Mouse (Mus musculus) liver, embryonic 14.5 days (tissue): ENCODE results near the gene Samhd1. TPM values are rescaled to one million over a fixed set of nuclear protein-coding genes. Genes with fewer than 3 reads are reported as not detected.

ENCODE experiments used
- ATAC-seq: fragments of 200-750 bp; cut with Nextera tagmentation; 2 replicates; pipeline ENCODE4 v1.8.0; 2017; ENCODE audit warnings: moderate number of reproducible peaks, mild to moderate bottlenecking, moderate library complexity; ENCODE audit not compliant: insufficient read depth
- DNase-seq, 3 experiments: peaks; one replicate each; pipeline ENCODE4 v3.0.0-alpha.2; 2012 to 2013; ENCODE audit warnings: low read depth in 3 of 3, low spot score in 3 of 3
- H3K27ac ChIP-seq: fragments of 300-500 bp; sonication (generic); 2 replicates; pipeline ENCODE4 v1.5.1; 2014; ENCODE audit warnings: moderate library complexity, mild to moderate bottlenecking, control low read depth, inconsistent platforms
- H3K27me3 ChIP-seq: fragments of 300-500 bp; sonication (generic); 2 replicates; pipeline ENCODE4 v1.6.1; 2014; ENCODE audit warnings: mild to moderate bottlenecking, low read length, moderate library complexity; ENCODE audit not compliant: control insufficient read depth, insufficient read depth
- H3K36me3 ChIP-seq: fragments of 300-500 bp; sonication (generic); replicated peaks from 2 replicates; pipeline ENCODE4 v1.6.1; 2014; ENCODE audit warnings: low read depth; ENCODE audit not compliant: control insufficient read depth, insufficient read depth
- H3K4me1 ChIP-seq, 2 experiments: fragments of 200-500 bp in 1 of 2; fragments of 300-500 bp in 1 of 2; sonication (generic) in 1 of 2; replicated peaks; 2 replicates each; pipeline ENCODE4 v1.6.1; 2012 to 2014; ENCODE audit warnings: antibody characterized with exemption in 1 of 2, inconsistent platforms in 1 of 2, low read length in 1 of 2; ENCODE audit not compliant: control insufficient read depth in 2 of 2, insufficient read depth in 2 of 2
- H3K4me2 ChIP-seq: fragments of 300-500 bp; sonication (generic); 2 replicates; pipeline ENCODE4 v1.6.1; 2014; ENCODE audit warnings: low read depth, mild to moderate bottlenecking, control low read depth, moderate library complexity
- H3K4me3 ChIP-seq, 2 experiments: fragments of 200-500 bp in 1 of 2; fragments of 300-500 bp in 1 of 2; sonication (generic) in 1 of 2; 2 replicates each; pipeline ENCODE4 v1.5.1; 2012 to 2014; ENCODE audit warnings: low read depth in 2 of 2, low read length in 2 of 2, mild to moderate bottlenecking in 2 of 2, control low read depth in 1 of 2, inconsistent platforms in 1 of 2, moderate library complexity in 1 of 2; ENCODE audit not compliant: insufficient read depth in 1 of 2
- H3K9ac ChIP-seq: fragments of 300-500 bp; sonication (generic); replicated peaks from 2 replicates; pipeline ENCODE4 v1.6.1; 2014; ENCODE audit warnings: mild to moderate bottlenecking, control low read depth, moderate library complexity
- H3K9me3 ChIP-seq: fragments of 300-500 bp; sonication (generic); 2 replicates; pipeline ENCODE4 v1.6.1; 2016; ENCODE audit warnings: low read length, mixed read lengths; ENCODE audit not compliant: control insufficient read depth
- CTCF ChIP-seq: IDR thresholded peaks from 2 replicates; pipeline ENCODE4 v1.5.1; 2016; ENCODE audit warnings: antibody characterized with exemption, low read depth, control low read depth
- EP300 ChIP-seq: IDR thresholded peaks from 2 replicates; pipeline ENCODE4 v1.6.1; 2016; ENCODE audit warnings: antibody characterized with exemption, low read depth
- WGBS: fragments of 180-500 bp; shearing (Covaris S2); extraction: QIAGEN DNeasy Blood & Tissue Kit; methylation state at CpG from one replicate; pipeline ENCODE4 v1.1.7; 2014; ENCODE audit not compliant: insufficient replicate concordance; 5-methylcytosine and 5-hydroxymethylcytosine counted together
- polyA plus RNA-seq, 2 experiments: library from polyadenylated mRNA; depleted of rRNA in 1 of 2; stranded (reverse) in 1 of 2; unstranded in 1 of 2; fragments of >200 nt; fragmentation: Nextera tagmentation in 1 of 2; extraction: Ambion mirVana in 1 of 2; gene quantifications; 2 replicates each; pipeline versions ENCODE4 v1.2.1 to v1.2.3; 2012 to 2014

The Samhd1 gene
- polyA plus RNA-seq, 2 experiments, result 11.9 to 18.0 TPM

- WGBS, result 68% methylated on average over 8 of the region's 8 CpGs
- Histone ChIP-seq H3K27me3 (no peaks in the 10 kb centered on the region), H3K9ac (no peak overlapping the region), H3K36me3 (no peaks in the 10 kb centered on the region), H3K4me1 (no peaks in the 10 kb centered on the region), H3K9me3 (no peaks in the 10 kb centered on the region), H3K4me2 (no peak overlapping the region), H3K27ac (no peak overlapping the region), H3K4me3 (no peak overlapping the region)
- no peak for ATAC-seq
- no peak for TF ChIP-seq EP300
- TF ChIP-seq CTCF, result no peak
- no peak for DNase-seq
Measured at GRCm38 (mm10) chr2:157059166-157059565, 75.9 kb downstream of the Samhd1 start.

GRCm38 (mm10) chr2:157058342-157058998 is 76.6 kb downstream of the Samhd1 start:
- ATAC-seq (no peak), DNase-seq (no peak)
- Histone ChIP-seq H3K4me2 (peak overlapping the region; percentile 24; the same call in 1 of the 2 replicates), H3K27me3 (no peaks in the 10 kb centered on the region), H3K27ac (no peak overlapping the region), H3K9ac (no peak overlapping the region), H3K36me3 (no peaks in the 10 kb centered on the region), H3K9me3 (no peaks in the 10 kb centered on the region), H3K4me3 (no peak overlapping the region), H3K4me1 (no peaks in the 10 kb centered on the region)
- no peak for TF ChIP-seq CTCF
- no peak for TF ChIP-seq EP300
- WGBS, result 49% methylated on average over 18 of the region's 18 CpGs

GRCm38 (mm10) chr2:157057758-157058157 is 77.3 kb downstream of the Samhd1 start:
- Histone ChIP-seq H3K4me2 (no peak overlapping the region), H3K27ac (no peak overlapping the region), H3K4me3 (no peak overlapping the region), H3K4me1 (no peaks in the 10 kb centered on the region), H3K9me3 (no peaks in the 10 kb centered on the region), H3K36me3 (no peaks in the 10 kb centered on the region), H3K27me3 (no peaks in the 10 kb centered on the region), H3K9ac (no peak overlapping the region)
- ATAC-seq (no peak), DNase-seq (no peak)
- no peak for TF ChIP-seq CTCF
- no peak for TF ChIP-seq EP300
- WGBS, result 71% methylated on average over 4 of the region's 4 CpGs

DNA sequence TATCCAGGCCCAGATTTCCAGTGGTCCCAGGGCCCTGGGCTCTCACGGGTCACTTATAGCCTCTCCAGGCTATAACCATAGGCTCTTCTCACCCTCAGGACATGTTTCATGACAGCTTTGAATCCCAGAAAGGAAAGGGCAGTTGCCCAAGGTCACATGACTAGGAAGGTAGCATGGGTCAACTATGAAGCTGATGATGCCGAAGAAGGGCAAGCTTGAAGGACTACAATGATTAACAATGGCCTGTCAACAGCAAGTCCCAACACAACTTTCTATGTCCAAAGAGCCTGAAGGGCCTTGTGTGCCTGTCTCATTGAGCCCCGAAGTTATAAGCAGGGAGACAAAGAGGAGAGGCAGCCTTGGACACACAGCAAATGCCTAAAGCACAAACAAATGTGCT is 77.9 kb downstream of the Samhd1 start:
- ATAC-seq (no peak), DNase-seq (no peak)
- Histone ChIP-seq H3K36me3 (no peaks in the 10 kb centered on the region), H3K9ac (no peak overlapping the region), H3K27me3 (no peaks in the 10 kb centered on the region), H3K4me3 (no peak overlapping the region), H3K4me1 (no peaks in the 10 kb centered on the region), H3K9me3 (no peaks in the 10 kb centered on the region), H3K27ac (no peak overlapping the region), H3K4me2 (no peak overlapping the region)
- WGBS, result 57% methylated on average over 3 of the region's 3 CpGs
- TF ChIP-seq CTCF, result no peak
- TF ChIP-seq EP300, result no peak

GRCm38 (mm10) chr2:157055721-157056120 is 79.3 kb downstream of the Samhd1 start:
- TF ChIP-seq CTCF (no peak), EP300 (no peak)
- DNase-seq (no peak), ATAC-seq (no peak)
- no peak overlapping the region for H3K9ac ChIP-seq
- H3K27me3 ChIP-seq, result no peaks in the 10 kb centered on the region
- no peaks in the 10 kb centered on the region for H3K4me1 ChIP-seq
- no peaks in the 10 kb centered on the region for H3K9me3 ChIP-seq
- no peak overlapping the region for H3K4me3 ChIP-seq
- no peak overlapping the region for H3K27ac ChIP-seq
- H3K4me2 ChIP-seq, result no peak overlapping the region
- no peaks in the 10 kb centered on the region for H3K36me3 ChIP-seq
- WGBS, result 63% methylated on average over 6 of the region's 6 CpGs
